Mouse (Mus musculus) frontal cortex, postnatal 10 days (tissue): ENCODE data around the gene Per3.

ENCODE experiments used
- DNase-seq, 2 experiments: peaks; one replicate each; pipeline ENCODE4 v3.0.0; 2022; ENCODE audit warnings: low spot score in 2 of 2, mixed read lengths in 1 of 2

Per3 gene

GRCm38 (mm10) chr4:150958536-150958935 is 85.9 kb downstream of the Per3 start:
- DNase-seq = no peak

GRCm38 (mm10) chr4:150957106-150957458 is 87.4 kb downstream of the Per3 start:
- no peak for DNase-seq

GRCm38 (mm10) chr4:150956369-150957105 is 87.9 kb downstream of the Per3 start:
- no peak for DNase-seq
